Mouse (Mus musculus): Measurements from ENCODE around the gene Catsperz. TPM values are rescaled to one million over a fixed set of nuclear protein-coding genes. Genes with fewer than 3 reads are reported as not detected.
"Not testable (repeated sequence)": the region's sequence is repeated elsewhere in the genome, so short reads cannot be mapped to it uniquely, and the experiment has no call there.

Catsperz gene
- total RNA-seq, 4 experiments from 2014 or later, result not detected

GRCm38 (mm10) chr19:6909021-6909420 lies 16.2 kb downstream of the Catsperz start:
- no peak for DNase-seq (ENCODE audit: low spot score in 2 of 2)

- DNase-seq (ENCODE audit: low spot score in 2 of 2), result no peak
These were observed 17.2 kb downstream of the Catsperz start for GRCm38 (mm10) chr19:6907811-6908540.

GRCm38 (mm10) chr19:6907094-6907493 lies 18.1 kb downstream of the Catsperz start:
- no peak for DNase-seq (ENCODE audit: low spot score in 2 of 2)

- DNase-seq (ENCODE audit: low spot score in 2 of 2), result no peak
These were observed 19.0 kb downstream of the Catsperz start for GRCm38 (mm10) chr19:6906199-6906598.

- no peak for DNase-seq (ENCODE audit: low spot score in 2 of 2)
These were observed 19.6 kb downstream of the Catsperz start for GRCm38 (mm10) chr19:6905498-6906159.

- DNase-seq (ENCODE audit: low spot score in 2 of 2), result no peak
These were observed 20.3 kb downstream of the Catsperz start for GRCm38 (mm10) chr19:6904846-6905245.

GRCm38 (mm10) chr19:6903031-6903430 lies 22.1 kb downstream of the Catsperz start:
- no peak for DNase-seq (ENCODE audit: low spot score in 2 of 2)

GRCm38 (mm10) chr19:6899641-6900040 lies 25.5 kb downstream of the Catsperz start:
- no peak for DNase-seq (ENCODE audit: low spot score in 2 of 2)

GRCm38 (mm10) chr19:6895608-6896305 lies 29.4 kb downstream of the Catsperz start:
- DNase-seq (ENCODE audit: low spot score in 2 of 2), result not testable (repeated sequence)

- DNase-seq (ENCODE audit: low spot score in 2 of 2), result no peak
These were observed 31.3 kb downstream of the Catsperz start for GRCm38 (mm10) chr19:6893731-6894451.

GRCm38 (mm10) chr19:6892512-6892911 lies 32.7 kb downstream of the Catsperz start:
- no peak for DNase-seq (ENCODE audit: low spot score in 2 of 2)

GRCm38 (mm10) chr19:6877965-6878364 lies 47.2 kb downstream of the Catsperz start:
- DNase-seq (ENCODE audit: low spot score in 2 of 2), result no peak

- no peak for DNase-seq (ENCODE audit: low spot score in 2 of 2)
These were observed 48.4 kb downstream of the Catsperz start for GRCm38 (mm10) chr19:6876799-6877198.

- no peak for DNase-seq (ENCODE audit: low spot score in 2 of 2)
These were observed 49.3 kb downstream of the Catsperz start for GRCm38 (mm10) chr19:6875834-6876233.

- no peak for DNase-seq (ENCODE audit: low spot score in 2 of 2)
These were observed 50.9 kb downstream of the Catsperz start for GRCm38 (mm10) chr19:6874257-6874656.

- DNase-seq (ENCODE audit: low spot score in 2 of 2), result no peak
These were observed 52.5 kb downstream of the Catsperz start for GRCm38 (mm10) chr19:6872701-6873100.

Small RNA genes lying within 50 kb of the gene (microRNA-seq; reads per million reads assigned to microRNA genes)
- gene Mir6990, result 2.5 reads per million

Other genes with a start within 250 kb of the Catsperz start
- gene Rps6ka4, start 84.7 kb downstream of the Catsperz start, total RNA-seq (2022), result 10 to 100 TPM in 3 of 4 experiments, 1 to 10 TPM in 1; 9.8 to 12.1 (median 10.5) TPM
- under 1 TPM; 0.29 to 0.70 (median 0.46) TPM for gene Ccdc88b, start 67.2 kb downstream of the Catsperz start, total RNA-seq (2022)
- gene Trmt112, start 15.7 kb downstream of the Catsperz start, total RNA-seq (2022), result 10 to 100 TPM; 34.1 to 46.3 (median 39.7) TPM
- 100 to 1,000 TPM; 195 to 214 (median 202) TPM for gene Prdx5, start 15.3 kb downstream of the Catsperz start, total RNA-seq (2022)
- gene Esrra, start 3.6 kb downstream of the Catsperz start, total RNA-seq (2022), result 100 to 1,000 TPM in 1 of 4 experiments, 10 to 100 TPM in 3; 82.8 to 114 (median 93.4) TPM
- not detected for gene Kcnk4, start 9.1 kb upstream of the Catsperz start, total RNA-seq (2022)
- gene Bad, start 16.5 kb upstream of the Catsperz start, total RNA-seq (2022), result 10 to 100 TPM in 2 of 4 experiments, 1 to 10 TPM in 2; 8.2 to 11.8 (median 10.6) TPM
- 10 to 100 TPM in 2 of 4 experiments, 1 to 10 TPM in 2; 9.1 to 10.9 (median 10.0) TPM for gene Gpr137, start 17.1 kb upstream of the Catsperz start, total RNA-seq (2022)
- 100 to 1,000 TPM; 144 to 194 (median 165) TPM for gene Ppp1r14b, start 49.6 kb upstream of the Catsperz start, total RNA-seq (2022)
- 10 to 100 TPM in 1 of 4 experiments, 1 to 10 TPM in 3; 7.0 to 10.9 (median 9.4) TPM for gene Plcb3, start 51.1 kb upstream of the Catsperz start, total RNA-seq (2022)
- 10 to 100 TPM in 1 of 4 experiments, 1 to 10 TPM in 3; 4.2 to 10.4 (median 5.8) TPM for gene Fkbp2, start 55.1 kb upstream of the Catsperz start, total RNA-seq (2022)
- gene Vegfb, start 62.3 kb upstream of the Catsperz start, total RNA-seq (2022), result 100 to 1,000 TPM; 167 to 187 (median 183) TPM
- gene Dnajc4, start 67.2 kb upstream of the Catsperz start, total RNA-seq (2022), result 10 to 100 TPM; 32.2 to 37.7 (median 36.4) TPM
- 10 to 100 TPM; 13.5 to 15.5 (median 15.0) TPM for gene Nudt22, start 70.7 kb upstream of the Catsperz start, total RNA-seq (2022)
- gene Trpt1, start 70.8 kb upstream of the Catsperz start, total RNA-seq (2022), result 10 to 100 TPM; 20.8 to 31.7 (median 23.7) TPM
- under 1 TPM; 0.41 to 0.94 (median 0.60) TPM for gene Fermt3, start 94.1 kb upstream of the Catsperz start, total RNA-seq (2022)
- gene Stip1, start 114.6 kb upstream of the Catsperz start, total RNA-seq (2022), result 10 to 100 TPM; 77.9 to 86.5 (median 81.8) TPM
- 100 to 1,000 TPM; 279 to 336 (median 292) TPM for gene Macrod1, start 131.4 kb upstream of the Catsperz start, total RNA-seq (2022)
- 1 to 10 TPM in 3 of 4 experiments, under 1 TPM in 1; 0.83 to 2.9 (median 1.7) TPM for gene Flrt1, start 180.3 kb upstream of the Catsperz start, total RNA-seq (2022)